Mouse (Mus musculus) heart, adult 2 months (tissue): Measurements from ENCODE around the gene Cblc.

Experiments used
- CTCF ChIP-seq: fragments of 200-600 bp; IDR thresholded peaks from 2 replicates; pipeline ENCODE4 v1.8.1; 2022; ENCODE audit warnings: antibody characterized with exemption, mild to moderate bottlenecking, moderate library complexity
- EP300 ChIP-seq: fragments of 200-500 bp; IDR thresholded peaks from 2 replicates; pipeline ENCODE4 v1.6.1; 2011; ENCODE audit warnings: low read depth, low read length, control low read depth; ENCODE audit not compliant: insufficient read depth

GRCm38 (mm10) chr7:19755851-19756786, 40.5 kb downstream of the Cblc start:
- TF ChIP-seq CTCF (no peak), EP300 (peak; percentile 78; the same call in 1 of the 2 replicates)
